Mouse (Mus musculus) heart, postnatal 0 days (tissue): ENCODE data around the gene Crabp1.

ENCODE experiments used
- CTCF ChIP-seq: IDR thresholded peaks from 2 replicates; pipeline ENCODE4 v1.5.1; 2016; ENCODE audit warnings: antibody characterized with exemption, control low read depth, low read depth
- EP300 ChIP-seq: IDR thresholded peaks from 2 replicates; pipeline ENCODE4 v1.6.1; 2016; ENCODE audit warnings: antibody characterized with exemption, low read depth

DNA sequence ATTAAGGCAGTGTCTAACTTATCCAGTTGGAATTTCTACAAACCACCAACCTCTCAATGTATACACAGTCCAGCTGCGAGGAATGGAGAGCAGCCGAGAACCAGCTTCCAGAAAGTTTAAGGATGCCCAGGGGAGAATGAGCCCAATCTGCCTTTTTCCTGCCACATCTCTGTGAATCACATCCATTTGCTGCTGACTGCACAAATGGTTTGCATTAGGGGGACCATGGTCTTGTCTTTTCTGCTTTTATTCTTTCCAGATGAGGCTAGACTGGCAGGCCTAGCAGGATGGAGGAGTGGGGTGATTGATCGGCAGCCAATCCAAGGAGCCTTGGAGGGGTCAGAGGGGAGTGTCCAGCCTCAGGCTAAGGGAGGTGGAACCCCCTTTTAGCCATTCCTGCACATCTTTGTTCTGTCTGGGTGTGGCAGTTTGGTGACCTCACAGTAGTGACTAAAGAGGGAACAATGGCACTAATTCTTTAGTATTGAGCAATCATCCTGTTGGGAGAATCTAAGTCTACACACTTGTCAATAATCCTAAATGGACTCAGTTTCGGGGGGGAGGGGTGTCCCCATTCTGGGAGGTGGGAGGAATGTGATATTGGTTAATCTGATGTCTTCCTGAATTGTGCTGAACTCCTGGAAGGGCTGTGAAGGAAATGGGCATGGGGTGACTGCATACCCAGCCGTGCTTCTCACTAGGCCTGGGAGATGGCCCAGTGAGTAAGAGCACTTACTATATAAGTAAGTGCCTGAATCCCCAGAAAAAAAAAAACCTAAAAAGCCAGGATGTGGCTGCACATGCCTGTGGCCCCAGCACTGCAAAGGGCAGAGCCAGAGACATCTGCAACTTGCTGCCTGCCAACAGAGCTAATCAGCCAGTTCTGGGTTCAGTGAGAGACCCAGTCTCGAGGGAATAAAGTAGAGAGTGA is 38.5 kb downstream of the Crabp1 start:
- TF ChIP-seq EP300 (no peak), CTCF (no peak)
